Comparison of ENCODE assay signal across 8 mouse cellular contexts in the genomic region with DNA sequence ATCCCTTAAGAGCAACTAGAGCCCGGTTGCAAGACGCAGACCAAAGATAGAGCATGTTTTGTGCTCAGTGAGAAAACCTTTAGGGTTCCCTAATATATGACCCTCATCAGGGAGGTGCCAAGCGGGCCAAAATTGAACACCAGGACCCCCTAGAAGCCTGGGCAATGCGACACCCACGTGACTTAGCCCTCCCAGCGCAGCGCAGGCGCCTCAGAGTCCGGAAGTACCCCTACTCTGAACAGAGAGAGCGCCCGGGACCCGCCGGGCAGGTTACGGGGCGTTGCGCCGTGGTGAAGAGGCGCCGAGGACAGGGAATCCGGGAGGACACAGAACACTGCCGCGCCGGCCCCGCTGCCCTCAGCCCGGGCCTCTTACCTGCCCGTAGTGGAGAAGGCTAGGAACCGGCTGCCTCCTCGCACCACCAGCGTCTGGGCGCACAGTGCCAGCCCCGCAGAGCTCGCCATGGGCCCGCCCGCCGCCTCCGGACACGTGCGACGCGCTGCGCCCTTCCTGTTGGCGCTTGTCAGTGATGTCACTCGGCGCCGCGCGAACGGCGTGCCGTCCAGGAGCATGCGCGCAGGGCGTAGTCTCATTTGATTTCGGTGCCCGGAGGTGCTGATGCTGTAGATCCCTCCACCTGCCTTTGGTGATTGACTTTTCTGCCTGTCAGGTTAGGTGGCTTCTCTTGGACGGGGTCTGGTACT. TPM values are rescaled to one million over a fixed set of nuclear protein-coding genes. Genes with fewer than 3 reads are reported as not detected.
A peak's percentile ranks its signal among the peaks of the same experiment; 100 is the strongest.
DNase-seq lines count a peak whose midpoint lies in the region; ATAC-seq lines count a peak whose summit lies in the region.

No protein-coding gene starts in this region.

- H3K36me3 ChIP-seq in hindbrain, embryonic 12.5 days: peaks cover 21% of the 10 kb centered on the region

- H3K27me3 ChIP-seq in hindbrain, embryonic 12.5 days: no peaks in the 10 kb centered on the region

- peak; percentile 94 for ATAC-seq in hindbrain, embryonic 12.5 days (ENCODE audit: low FRiP score)

- peak; percentile 95 for DNase-seq in MN1 (ENCODE audit: low spot score)
- peak; percentile 87 for DNase-seq in cerebellum, adult 9-10 months
- DNase-seq in frontal cortex, adult 2 months (ENCODE audit: extremely low spot score in 1 of 2, low spot score in 1 of 2): peak; percentile 70 to 90
- DNase-seq in layer of hippocampus, postnatal 14 days (ENCODE audit: low spot score in 2 of 2): peak; percentile 89 to 91
- peak; percentile 83 for DNase-seq in lung, postnatal 14 days
- peak; percentile 77 for DNase-seq in retina, adult 2 months (ENCODE audit: low read depth, low spot score)
- DNase-seq in thymus, postnatal 36 days: peak; percentile 84 to 88

- H3K27ac ChIP-seq in hindbrain, embryonic 12.5 days: peak overlapping the region; percentile 81

- under 1% methylated on average over 56 of the region's 56 CpGs for WGBS in hindbrain, embryonic 12.5 days

- peak overlapping the region; percentile 88 for H3K4me2 ChIP-seq in hindbrain, embryonic 12.5 days (replicated peaks)

- H3K9ac ChIP-seq in hindbrain, embryonic 12.5 days: peak overlapping the region; percentile 73

- H3K4me3 ChIP-seq in hindbrain, embryonic 12.5 days: peak overlapping the region; percentile 88

- H3K4me1 ChIP-seq in hindbrain, embryonic 12.5 days: peaks cover 12% of the 10 kb centered on the region

- no peaks in the 10 kb centered on the region for H3K9me3 ChIP-seq in hindbrain, embryonic 12.5 days (replicated peaks)

RNA-seq across cellular contexts. Expression of gene Wdr4, which starts 7.8 kb away (rescaled TPM):
- polyA plus RNA-seq in frontal cortex, adult 2 months (2012; rRNA removed): 24.8 and 30.3 TPM in 2 replicates
- polyA plus RNA-seq in hindbrain, embryonic 12.5 days (2016; fragmentation: Nextera tagmentation; extraction: Ambion mirVana): 36.2 and 39.0 TPM in 2 replicates
- total RNA-seq in layer of hippocampus, postnatal 14 days (2021): 10 to 100 TPM; 24.7 to 29.8 TPM

RNA-seq across cellular contexts. Expression of gene Ndufv3, which starts 8.0 kb away (rescaled TPM):
- polyA plus RNA-seq in frontal cortex, adult 2 months (2012; rRNA removed): 313 and 363 TPM in 2 replicates
- polyA plus RNA-seq in hindbrain, embryonic 12.5 days (2016; fragmentation: Nextera tagmentation; extraction: Ambion mirVana): 230 and 273 TPM in 2 replicates
- total RNA-seq in layer of hippocampus, postnatal 14 days (2021): 100 to 1,000 TPM; 319 to 320 TPM

RNA-seq across cellular contexts. Expression of gene Pknox1, which starts 52.6 kb away (rescaled TPM):
- polyA plus RNA-seq in frontal cortex, adult 2 months (2012; rRNA removed): 27.2 and 31.0 TPM in 2 replicates
- polyA plus RNA-seq in hindbrain, embryonic 12.5 days (2016; fragmentation: Nextera tagmentation; extraction: Ambion mirVana): 39.8 and 40.2 TPM in 2 replicates
- 10 to 100 TPM; 15.3 to 18.9 TPM for total RNA-seq in layer of hippocampus, postnatal 14 days (2021)

Comparison
In these comparisons a context has a peak if more than half of its experiments do, and no peak if none do; other contexts are left out.
1. Peak in every context shown above with its lines: DNase-seq, ATAC-seq, H3K4me3 ChIP-seq and H3K27ac ChIP-seq.